Mouse (Mus musculus): ENCODE measurements around the gene B3glct. TPM values are rescaled to one million over a fixed set of nuclear protein-coding genes. Genes with fewer than 3 reads are reported as not detected.

B3glct gene
- polyA plus RNA-seq, 1 experiment: 4.6 TPM

DNA sequence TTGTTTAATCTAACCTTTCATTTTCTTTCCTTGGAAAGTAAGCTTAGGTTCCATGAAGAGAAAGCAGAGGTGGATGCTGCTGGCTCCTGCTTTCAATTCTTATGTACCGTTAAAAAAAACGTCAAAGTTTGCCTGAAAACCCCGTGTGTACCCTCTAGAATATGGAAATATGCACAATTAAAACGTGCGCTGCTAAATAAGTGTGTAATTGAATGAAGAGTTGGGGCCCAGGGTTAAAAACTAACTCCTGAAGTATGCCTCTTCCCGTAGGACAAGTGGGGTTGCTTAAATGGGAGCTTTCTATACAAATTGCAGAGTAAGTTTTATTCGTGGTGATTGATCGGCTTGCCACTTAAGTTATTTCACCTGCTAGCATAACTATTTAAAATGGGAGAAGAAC lies 40.7 kb upstream of the B3glct start:
- Histone ChIP-seq H3K36me3 (ENCODE audit: control insufficient read depth, insufficient read depth) (peaks cover 5% of the 10 kb centered on the region), H3K79me2 (ENCODE audit: control insufficient read depth, insufficient read depth) (peaks cover 35% of the 10 kb centered on the region), H3K27me3 (ENCODE audit: control insufficient read depth, insufficient read depth, insufficient read length) (no peaks in the 10 kb centered on the region), H3K4me2 (ENCODE audit: low read depth) (peak overlapping the region; percentile 72), H3K4me3 (peak overlapping the region; percentile 74), H3ac (ENCODE audit: control insufficient read depth, insufficient read length) (no peak overlapping the region)
- no peak for TF ChIP-seq POLR2A (IDR thresholded peaks at IDR 0.05; ENCODE audit: insufficient read length, low read depth)
- no peak for TF ChIP-seq REST (IDR thresholded peaks at IDR 0.05; ENCODE audit: insufficient read depth, insufficient read length)
- no peak for TF ChIP-seq TCF12 (IDR thresholded peaks at IDR 0.05; ENCODE audit: insufficient read depth, poor library complexity, severe bottlenecking)
- no peak for TF ChIP-seq MAX (IDR thresholded peaks at IDR 0.05; ENCODE audit: low read depth)
- TF ChIP-seq MYOD1 (IDR thresholded peaks at IDR 0.05; ENCODE audit: control insufficient read depth in 1 of 3, insufficient read length in 2 of 3, low read depth in 2 of 3): no peak
- no peak for TF ChIP-seq TCF3 (IDR thresholded peaks at IDR 0.05; ENCODE audit: insufficient read length, low read depth)
- TF ChIP-seq E2F4 (IDR thresholded peaks at IDR 0.05; ENCODE audit: insufficient read depth): no peak
- no peak for TF ChIP-seq USF1 (IDR thresholded peaks at IDR 0.05; ENCODE audit: low read depth)
- no peak for TF ChIP-seq MYOG (IDR thresholded peaks at IDR 0.05; ENCODE audit: control insufficient read depth in 1 of 3, insufficient read depth in 1 of 3, insufficient read length in 2 of 3, low read depth in 2 of 3)
- TF ChIP-seq POLR2AphosphoS2 (IDR thresholded peaks at IDR 0.05; ENCODE audit: insufficient read length, low read depth): no peak
- TF ChIP-seq CEBPB (IDR thresholded peaks at IDR 0.05; ENCODE audit: insufficient read depth, poor library complexity, severe bottlenecking): no peak
- TF ChIP-seq SRF (IDR thresholded peaks at IDR 0.05; ENCODE audit: control insufficient read depth, insufficient read length, low read depth): no peak

DNA sequence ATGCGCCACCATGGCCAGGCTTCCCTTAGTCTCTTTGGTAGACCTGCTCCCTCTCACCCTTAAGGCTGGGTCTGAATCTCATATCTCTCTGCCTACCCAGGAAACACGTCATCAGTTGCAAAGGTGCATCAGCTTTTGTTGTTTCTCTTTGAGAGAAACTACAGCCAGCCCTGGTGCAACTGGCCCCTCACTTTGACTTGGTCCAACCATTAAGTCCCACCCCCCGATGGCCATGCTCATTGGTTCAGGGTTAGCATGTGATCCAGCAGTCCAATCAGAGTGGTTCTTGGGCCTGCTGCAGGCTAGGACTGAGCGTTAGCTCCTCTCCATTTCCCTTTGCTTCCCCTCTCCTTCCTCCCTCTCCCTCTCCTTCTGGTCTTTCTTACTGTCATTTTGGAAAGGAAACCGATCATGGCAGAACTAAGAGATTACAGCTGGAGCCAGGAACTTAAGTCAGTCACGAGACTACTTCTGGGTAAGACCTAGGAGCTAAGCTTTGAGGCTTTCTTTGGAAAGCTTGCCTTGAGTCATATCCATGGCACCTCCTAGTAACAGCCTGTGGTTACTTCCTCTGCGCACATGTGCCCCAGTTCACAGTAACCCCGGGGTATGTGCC lies 36.6 kb upstream of the B3glct start:
- peak; percentile 76 for TF ChIP-seq USF1 (IDR thresholded peaks at IDR 0.05; ENCODE audit: low read depth)
- TF ChIP-seq MYOG (IDR thresholded peaks at IDR 0.05; ENCODE audit: control insufficient read depth in 1 of 3, insufficient read depth in 1 of 3, insufficient read length in 2 of 3, low read depth in 2 of 3): no peak
- Histone ChIP-seq H3K36me3 (ENCODE audit: control insufficient read depth, insufficient read depth) (no peaks in the 10 kb centered on the region), H3K4me2 (ENCODE audit: low read depth) (peak overlapping the region; percentile 14)

DNA sequence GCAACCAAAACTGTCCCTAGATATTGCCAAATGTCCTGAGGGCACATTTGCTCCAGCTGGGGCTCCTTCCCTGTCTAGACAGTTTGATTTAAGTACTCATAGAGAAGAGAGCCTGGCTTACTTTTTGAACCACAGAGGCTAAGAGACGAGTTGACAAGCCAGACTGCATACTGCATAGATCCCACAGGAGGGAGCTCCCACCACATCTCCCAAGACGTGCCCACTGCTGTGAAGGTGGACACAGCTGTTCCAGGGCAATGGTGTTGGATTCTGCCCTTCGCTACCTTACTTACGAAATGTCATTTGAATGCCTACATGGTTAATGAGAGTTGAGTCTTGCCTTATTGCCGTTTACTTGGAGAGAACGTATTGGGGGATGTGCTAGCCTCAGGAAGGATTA lies 35.7 kb upstream of the B3glct start:
- H3K27me3 ChIP-seq (ENCODE audit: control insufficient read depth, insufficient read depth, insufficient read length): no peaks in the 10 kb centered on the region
- H3K79me2 ChIP-seq (ENCODE audit: control insufficient read depth, insufficient read depth): no peaks in the 10 kb centered on the region
- peak in 2 of 3 experiments; percentile 13 to 16 for TF ChIP-seq MYOG (IDR thresholded peaks at IDR 0.05; ENCODE audit: control insufficient read depth in 1 of 3, insufficient read depth in 1 of 3, insufficient read length in 2 of 3, low read depth in 2 of 3)
- no peak for TF ChIP-seq REST (IDR thresholded peaks at IDR 0.05; ENCODE audit: insufficient read depth, insufficient read length)
- no peak for TF ChIP-seq POLR2AphosphoS2 (IDR thresholded peaks at IDR 0.05; ENCODE audit: insufficient read length, low read depth)
- no peak for TF ChIP-seq SRF (IDR thresholded peaks at IDR 0.05; ENCODE audit: control insufficient read depth, insufficient read length, low read depth)
- TF ChIP-seq E2F4 (IDR thresholded peaks at IDR 0.05; ENCODE audit: insufficient read depth): no peak
- TF ChIP-seq MYOD1 (IDR thresholded peaks at IDR 0.05; ENCODE audit: control insufficient read depth in 1 of 3, insufficient read length in 2 of 3, low read depth in 2 of 3): peak in 2 of 3 experiments; percentile 14 to 57
- TF ChIP-seq POLR2A (IDR thresholded peaks at IDR 0.05; ENCODE audit: insufficient read length, low read depth): no peak
- no peaks in the 10 kb centered on the region for H3K36me3 ChIP-seq (ENCODE audit: control insufficient read depth, insufficient read depth)
- H3K4me3 ChIP-seq: no peak overlapping the region
- no peak overlapping the region for H3ac ChIP-seq (ENCODE audit: control insufficient read depth, insufficient read length)
- no peak overlapping the region for H3K4me2 ChIP-seq (ENCODE audit: low read depth)

More for the DNA sequence above, 36.6 kb upstream of the B3glct start:
- Histone ChIP-seq H3ac (ENCODE audit: control insufficient read depth, insufficient read length) (no peak overlapping the region), H3K79me2 (ENCODE audit: control insufficient read depth, insufficient read depth) (no peaks in the 10 kb centered on the region), H3K4me3 (no peak overlapping the region), H3K27me3 (ENCODE audit: control insufficient read depth, insufficient read depth, insufficient read length) (no peaks in the 10 kb centered on the region)

DNA sequence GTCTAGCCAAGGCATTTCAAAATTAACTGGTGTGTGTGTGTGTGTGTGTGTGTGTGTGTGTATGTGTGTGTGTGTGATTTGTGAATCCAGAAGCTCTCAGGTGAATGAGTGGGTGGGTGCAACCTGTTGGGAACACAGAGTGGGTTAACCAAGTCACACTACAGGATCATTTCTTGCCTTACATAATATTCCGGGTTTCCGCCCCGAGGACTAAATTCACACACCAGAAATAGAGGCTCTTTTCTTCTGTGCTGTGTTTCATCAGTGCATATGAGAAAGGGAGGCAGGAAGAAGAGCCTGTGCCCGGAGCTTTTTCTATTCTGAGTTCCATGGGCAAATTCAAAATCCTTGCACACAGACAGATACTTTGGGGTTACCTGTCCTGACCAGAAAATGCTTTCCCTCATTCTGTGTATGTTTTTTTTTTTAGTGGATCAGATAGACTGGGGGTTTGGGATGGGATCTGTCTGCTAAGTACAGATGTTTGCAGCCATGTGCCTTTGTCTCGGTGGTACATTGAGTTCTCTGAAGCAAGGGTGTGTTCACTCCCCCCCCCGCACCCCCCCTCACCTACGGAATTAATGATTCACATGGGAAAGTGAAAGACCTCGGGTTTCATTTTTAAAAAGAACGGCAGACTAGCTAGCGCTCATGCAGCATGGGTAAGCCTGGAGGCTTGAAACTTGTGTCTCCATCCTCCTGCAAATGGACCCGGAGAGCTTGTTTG lies 35.1 kb upstream of the B3glct start:
- Histone ChIP-seq H3K36me3 (ENCODE audit: control insufficient read depth, insufficient read depth) (no peaks in the 10 kb centered on the region), H3K4me3 (no peak overlapping the region), H3K4me2 (ENCODE audit: low read depth) (no peak overlapping the region), H3K27me3 (ENCODE audit: control insufficient read depth, insufficient read depth, insufficient read length) (no peaks in the 10 kb centered on the region), H3ac (ENCODE audit: control insufficient read depth, insufficient read length) (no peak overlapping the region), H3K79me2 (ENCODE audit: control insufficient read depth, insufficient read depth) (no peaks in the 10 kb centered on the region)
- no peak for TF ChIP-seq E2F4 (IDR thresholded peaks at IDR 0.05; ENCODE audit: insufficient read depth)
- no peak for TF ChIP-seq POLR2A (IDR thresholded peaks at IDR 0.05; ENCODE audit: insufficient read length, low read depth)
- TF ChIP-seq REST (IDR thresholded peaks at IDR 0.05; ENCODE audit: insufficient read depth, insufficient read length): no peak
- TF ChIP-seq USF1 (IDR thresholded peaks at IDR 0.05; ENCODE audit: low read depth): no peak
- TF ChIP-seq CEBPB (IDR thresholded peaks at IDR 0.05; ENCODE audit: insufficient read depth, poor library complexity, severe bottlenecking): no peak
- no peak for TF ChIP-seq MYOG (IDR thresholded peaks at IDR 0.05; ENCODE audit: control insufficient read depth in 1 of 3, insufficient read depth in 1 of 3, insufficient read length in 2 of 3, low read depth in 2 of 3)
- TF ChIP-seq TCF3 (IDR thresholded peaks at IDR 0.05; ENCODE audit: insufficient read length, low read depth): no peak
- no peak for TF ChIP-seq SRF (IDR thresholded peaks at IDR 0.05; ENCODE audit: control insufficient read depth, insufficient read length, low read depth)
- no peak for TF ChIP-seq POLR2AphosphoS2 (IDR thresholded peaks at IDR 0.05; ENCODE audit: insufficient read length, low read depth)
- TF ChIP-seq MYOD1 (IDR thresholded peaks at IDR 0.05; ENCODE audit: control insufficient read depth in 1 of 3, insufficient read length in 2 of 3, low read depth in 2 of 3): no peak
- no peak for TF ChIP-seq MAX (IDR thresholded peaks at IDR 0.05; ENCODE audit: low read depth)
- no peak for TF ChIP-seq TCF12 (IDR thresholded peaks at IDR 0.05; ENCODE audit: insufficient read depth, poor library complexity, severe bottlenecking)

All from myocyte (in vitro differentiated cells).